Mouse (Mus musculus) CD8-positive naive resting alpha-beta T cell, adult 2 months (primary cell): ENCODE data around the gene Sipa1l1.

Source experiments
- DNase-seq, 2 experiments: peaks; one replicate each; pipeline ENCODE4 v3.0.0; 2022; ENCODE audit warnings: low read depth in 2 of 2, low spot score in 2 of 2

The Sipa1l1 gene

GRCm38 (mm10) chr12:82286804-82287203, 117.7 kb downstream of the Sipa1l1 start:
- no peak for DNase-seq

- DNase-seq: no peak
These were observed 124.6 kb downstream of the Sipa1l1 start for GRCm38 (mm10) chr12:82293545-82294247.

GRCm38 (mm10) chr12:82294906-82295887, 126.1 kb downstream of the Sipa1l1 start:
- peak in 1 of 2 experiments; percentile 11 for DNase-seq

GRCm38 (mm10) chr12:82296276-82296675, 127.2 kb downstream of the Sipa1l1 start:
- DNase-seq: no peak

- DNase-seq: no peak
These were observed 128.1 kb downstream of the Sipa1l1 start for GRCm38 (mm10) chr12:82297196-82297595.

- DNase-seq: no peak
These were observed 129.7 kb downstream of the Sipa1l1 start for GRCm38 (mm10) chr12:82298662-82299460.

GRCm38 (mm10) chr12:82304140-82304539, 135.0 kb downstream of the Sipa1l1 start:
- no peak for DNase-seq

- DNase-seq: no peak
These were observed 136.9 kb downstream of the Sipa1l1 start for GRCm38 (mm10) chr12:82306035-82306434.

GRCm38 (mm10) chr12:82311593-82311992, 142.5 kb downstream of the Sipa1l1 start:
- no peak for DNase-seq

GRCm38 (mm10) chr12:82312091-82312820, 143.1 kb downstream of the Sipa1l1 start:
- DNase-seq: no peak

GRCm38 (mm10) chr12:82313091-82313490, 144.0 kb downstream of the Sipa1l1 start:
- no peak for DNase-seq

GRCm38 (mm10) chr12:82319436-82320131, 150.5 kb downstream of the Sipa1l1 start:
- DNase-seq: no peak

GRCm38 (mm10) chr12:82320204-82320603, 151.1 kb downstream of the Sipa1l1 start:
- DNase-seq: no peak

GRCm38 (mm10) chr12:82321397-82321796, 152.3 kb downstream of the Sipa1l1 start:
- no peak for DNase-seq

- no peak for DNase-seq
These were observed 152.7 kb downstream of the Sipa1l1 start for GRCm38 (mm10) chr12:82321855-82322254.

GRCm38 (mm10) chr12:82322759-82323451, 153.8 kb downstream of the Sipa1l1 start:
- no peak for DNase-seq

- DNase-seq: no peak
These were observed 155.5 kb downstream of the Sipa1l1 start for GRCm38 (mm10) chr12:82324621-82325020.

- DNase-seq: no peak
These were observed 156.4 kb downstream of the Sipa1l1 start for GRCm38 (mm10) chr12:82325502-82325901.

GRCm38 (mm10) chr12:82326438-82326837, 157.3 kb downstream of the Sipa1l1 start:
- peak in 1 of 2 experiments; percentile 23 for DNase-seq
